Mouse (Mus musculus): ENCODE measurements around the gene Cnep1r1.
A peak's percentile ranks its signal among the peaks of the same experiment; 100 is the strongest.

Gene Cnep1r1

GRCm38 (mm10) chr8:88118456-88119036 lies at the start of gene Cnep1r1:
Gene Cnep1r1 (plus strand): TSS chr8:88118769.
- peak; percentile 96 for DNase-seq

DNA sequence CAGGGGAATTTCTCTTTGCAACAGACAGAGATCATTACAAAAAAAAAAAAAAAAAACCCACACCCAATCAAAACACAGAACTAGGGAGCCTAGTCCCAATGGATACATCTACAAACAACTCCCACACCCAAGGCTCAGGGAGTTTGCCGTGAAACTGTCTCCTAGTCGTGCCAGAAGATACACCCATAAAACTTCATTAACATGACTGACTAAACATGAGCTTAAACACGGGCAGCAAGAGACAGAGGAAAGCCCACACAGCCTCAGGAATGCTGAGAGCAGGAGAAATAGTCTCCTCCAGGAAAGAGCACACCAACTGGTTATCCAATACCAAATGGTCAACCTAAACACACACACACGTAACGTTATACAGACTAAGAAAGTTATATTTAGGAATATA lies 36.4 kb upstream of the Cnep1r1 start:
- DNase-seq, result no peak

GRCm38 (mm10) chr8:88088006-88088405 lies 30.6 kb upstream of the Cnep1r1 start:
- no peak for DNase-seq

DNA sequence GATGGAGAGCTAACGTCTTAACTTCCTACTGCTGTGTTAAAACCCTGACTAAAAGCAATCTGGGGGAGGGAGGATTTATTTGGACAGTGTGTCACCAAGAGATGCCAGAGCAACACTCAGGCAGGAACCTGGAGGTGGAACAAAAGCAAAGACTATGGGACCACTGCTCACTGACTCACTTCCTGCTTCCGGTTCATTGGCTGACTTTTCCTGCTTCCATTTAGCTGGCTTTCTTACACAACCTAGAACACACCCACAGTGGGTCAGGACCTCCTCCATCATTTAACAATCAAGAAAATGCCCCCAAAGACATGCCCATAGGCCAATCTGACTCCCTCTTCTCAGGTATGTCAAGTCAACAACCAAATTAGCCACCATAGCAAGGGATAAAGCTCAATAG lies 26.9 kb upstream of the Cnep1r1 start:
- DNase-seq, result no peak

- no peak for DNase-seq
Measured at GRCm38 (mm10) chr8:88093367-88093766, 25.2 kb upstream of the Cnep1r1 start.

GRCm38 (mm10) chr8:88098856-88099255 lies 19.7 kb upstream of the Cnep1r1 start:
- no peak for DNase-seq

DNA sequence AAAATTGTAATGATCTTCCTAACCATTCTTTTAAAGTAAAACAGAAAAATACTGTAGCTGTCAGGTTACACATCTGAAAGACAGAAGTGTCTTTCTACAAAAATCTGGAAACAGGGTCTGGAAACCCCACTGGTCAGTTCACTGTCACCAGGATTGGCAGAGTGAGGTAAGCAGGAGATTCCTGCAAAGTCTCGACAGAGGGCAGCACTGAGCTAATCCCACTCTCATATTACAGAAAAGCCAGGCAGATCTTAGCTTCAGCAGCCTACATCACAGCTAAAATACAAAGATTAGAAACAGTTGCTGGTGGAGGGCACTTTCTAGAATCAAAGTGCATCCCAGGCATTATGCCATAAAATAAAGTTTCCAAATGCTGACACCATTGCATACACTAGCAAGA lies 19.0 kb upstream of the Cnep1r1 start:
- DNase-seq, result peak; percentile 33

DNA sequence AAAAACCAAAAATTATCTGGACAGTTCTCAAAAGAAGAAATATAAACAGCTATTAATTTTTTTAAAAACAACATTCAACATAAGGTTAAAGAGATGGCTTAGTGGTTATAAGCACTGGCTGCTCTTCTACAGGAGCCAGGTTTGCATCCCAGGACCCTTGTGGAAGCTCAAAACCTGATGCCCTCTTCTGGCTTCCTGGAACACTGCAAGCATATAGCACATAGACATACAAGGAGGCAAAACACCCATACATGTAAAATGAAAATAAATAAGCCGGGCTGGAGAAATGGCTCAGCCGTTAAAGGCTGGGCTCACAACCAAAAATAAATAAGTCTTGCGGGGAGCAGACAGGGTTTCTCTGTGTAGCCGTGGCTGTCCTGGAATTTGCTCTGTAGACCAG lies 9.3 kb upstream of the Cnep1r1 start:
- DNase-seq, result no peak

- DNase-seq, result peak; percentile 22
Measured at GRCm38 (mm10) chr8:88119076-88119475, 507 bp downstream of the Cnep1r1 start.

- DNase-seq, result no peak
Measured at GRCm38 (mm10) chr8:88124850-88125249, 6.3 kb downstream of the Cnep1r1 start.

DNA sequence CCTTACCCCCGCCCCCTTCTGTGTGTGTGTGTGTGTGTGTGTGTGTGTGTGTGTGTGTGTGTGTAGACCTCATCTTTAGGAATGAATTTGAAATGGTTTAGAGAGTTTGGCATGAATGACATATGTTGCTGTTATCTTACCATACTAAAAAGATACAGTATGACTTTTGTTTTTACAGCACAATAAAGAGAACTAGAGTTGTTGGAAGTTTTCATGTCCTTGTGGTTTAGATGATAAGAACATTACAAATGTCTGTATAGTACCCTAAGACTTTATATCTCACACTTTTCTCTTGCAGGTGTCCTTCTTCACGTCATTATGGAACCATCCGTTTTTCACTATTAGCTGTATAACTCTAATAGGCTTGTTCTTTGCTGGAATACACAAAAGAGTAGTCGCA lies 10.8 kb downstream of the Cnep1r1 start:
- no peak for DNase-seq

DNA sequence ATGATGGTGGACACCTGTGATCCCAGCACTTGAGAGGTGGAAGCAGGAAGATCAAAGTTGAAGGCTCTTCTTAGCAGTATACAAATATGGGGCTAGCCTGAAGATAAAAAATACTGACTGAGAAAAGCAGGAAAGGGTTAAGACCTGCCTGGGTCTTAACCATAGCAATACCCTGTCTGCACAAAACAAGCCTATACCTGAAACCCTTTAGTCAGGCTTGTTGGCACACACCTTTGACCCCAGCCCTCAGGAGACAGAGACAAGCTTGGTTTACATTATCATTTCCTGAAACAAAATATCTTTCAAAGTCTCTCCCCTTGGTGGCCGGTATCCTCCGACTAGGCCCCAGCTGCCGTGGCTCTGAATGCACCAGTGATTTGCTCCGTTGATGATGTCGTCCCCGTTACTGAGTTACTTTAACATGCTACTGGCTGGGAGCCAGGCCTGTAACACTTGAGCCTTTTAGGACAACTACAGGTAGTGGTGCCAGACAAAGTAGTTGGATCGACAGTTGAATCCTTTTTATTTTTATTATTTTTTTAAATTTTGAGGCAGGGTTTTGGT lies 12.3 kb downstream of the Cnep1r1 start:
- DNase-seq, result no peak

GRCm38 (mm10) chr8:88137748-88138484 lies 19.3 kb downstream of the Cnep1r1 start, which contains the start of gene Heatr3:
Gene Heatr3 (plus strand): TSS chr8:88137855.
- DNase-seq, result peak; percentile 88

GRCm38 (mm10) chr8:88139256-88139655 lies 20.7 kb downstream of the Cnep1r1 start:
- no peak for DNase-seq

DNA sequence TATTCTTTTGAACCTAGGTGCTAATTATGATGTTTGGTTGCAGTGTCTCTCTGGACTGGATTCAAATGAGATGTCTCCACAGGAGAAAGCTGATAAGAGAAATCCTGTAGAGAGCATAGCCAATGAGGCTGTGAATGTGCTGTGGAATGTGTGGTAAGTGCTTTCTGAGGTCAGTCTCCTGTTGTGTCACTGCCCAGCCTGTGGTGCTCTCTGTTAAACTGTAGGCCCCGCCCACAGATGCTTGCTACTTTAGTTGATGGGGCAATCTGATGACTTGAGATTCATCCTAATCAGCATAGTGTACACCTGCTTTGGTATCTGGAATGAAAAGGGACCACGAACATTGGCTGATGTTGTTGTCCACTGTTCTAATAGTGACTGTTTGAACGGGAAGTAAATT lies 23.1 kb downstream of the Cnep1r1 start:
- no peak for DNase-seq

DNA sequence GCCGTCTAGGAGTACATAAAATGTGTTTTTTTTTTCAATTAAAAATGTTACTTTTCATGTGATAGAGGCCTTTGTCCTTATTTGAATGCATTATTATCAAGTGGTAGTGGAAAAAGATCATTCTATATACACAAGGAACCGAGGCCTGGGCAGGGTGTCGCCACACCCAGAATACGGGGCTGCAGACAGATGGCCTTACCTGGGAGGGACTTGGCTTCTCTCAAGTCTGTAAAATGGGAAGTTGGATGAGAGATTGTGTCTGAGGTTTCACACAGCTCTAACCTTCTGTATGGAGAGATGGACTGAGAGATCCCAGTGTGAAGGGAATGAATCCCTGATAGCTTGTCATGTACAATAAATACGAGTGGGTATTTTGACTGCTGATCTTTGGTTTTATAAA lies 25.5 kb downstream of the Cnep1r1 start:
- DNase-seq, result no peak

GRCm38 (mm10) chr8:88150910-88151371 lies 32.4 kb downstream of the Cnep1r1 start:
- DNase-seq, result no peak

- no peak for DNase-seq
Measured at GRCm38 (mm10) chr8:88160237-88160995, 41.8 kb downstream of the Cnep1r1 start.

DNA sequence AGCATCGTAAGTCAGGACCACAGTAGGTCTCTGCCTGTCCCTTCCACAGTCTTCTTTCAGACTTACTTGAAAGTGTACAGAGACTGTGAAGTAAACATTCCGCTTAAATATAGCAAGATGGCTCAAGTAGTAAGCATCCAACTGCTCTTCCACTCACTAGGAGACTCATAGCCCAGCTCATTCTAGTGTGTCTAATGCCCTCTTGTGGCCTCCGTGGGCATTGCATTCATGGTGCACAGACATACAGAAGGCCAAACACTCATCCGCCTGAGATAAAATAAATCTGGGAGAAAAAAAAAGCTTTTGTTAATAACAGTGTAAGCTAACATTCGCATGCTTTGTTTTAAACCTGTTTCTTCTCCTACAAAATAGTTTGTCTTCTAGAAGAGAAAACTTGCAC lies 42.9 kb downstream of the Cnep1r1 start:
- DNase-seq, result peak; percentile 74

GRCm38 (mm10) chr8:88175264-88175663 lies 56.7 kb downstream of the Cnep1r1 start:
- no peak for DNase-seq

DNA sequence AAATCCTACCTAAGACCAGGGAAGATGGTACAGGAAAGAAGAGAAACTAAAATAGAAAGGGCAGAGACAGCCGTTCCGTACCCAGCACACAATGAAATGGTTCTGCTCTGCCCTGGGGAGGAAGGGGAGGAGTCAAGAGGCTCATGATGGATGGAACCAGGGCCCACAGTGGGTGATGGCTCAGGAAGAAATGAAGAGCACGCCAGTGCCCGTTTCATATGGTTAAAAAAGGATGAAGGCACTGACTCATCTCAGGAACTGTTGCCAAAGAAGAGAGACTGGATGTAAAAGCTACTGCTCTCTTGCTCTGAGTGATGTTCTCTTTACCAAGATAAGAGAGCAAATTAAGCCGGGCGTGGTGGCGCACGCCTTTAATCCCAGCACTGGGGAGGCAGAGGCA lies 58.7 kb downstream of the Cnep1r1 start:
- no peak for DNase-seq

GRCm38 (mm10) chr8:88183121-88183520 lies 64.6 kb downstream of the Cnep1r1 start:
- DNase-seq, result no peak

Data from thymus, postnatal 25 days (tissue).